In genomic region chr2:170795242-170795641, GRCm38 (mm10) we compare ENCODE assay signal across 22 mouse cellular contexts.
DNase-seq lines count a peak whose midpoint lies in the region; ATAC-seq and TF ChIP-seq lines count a peak whose summit lies in the region.
"Had no signal": no experiment of that assay in that cellular context is flagged by ENCODE, and none has a peak within 500 bp of the region (broad histone marks: within the 10 kb centered on the region; RNA-seq: fewer than 3 reads in every experiment).

No protein-coding gene starts in this region.

- no peak overlapping the region for H3K4me3 ChIP-seq in cerebellum, adult 2 months (replicated peaks; ENCODE audit: insufficient read depth, low read depth, low read length)
- no peak overlapping the region for H3K4me3 ChIP-seq in kidney, postnatal 0 days (replicated peaks; ENCODE audit: low read depth, low read length)
- no peak overlapping the region for H3K4me3 ChIP-seq in midbrain, postnatal 0 days (ENCODE audit: low read depth, low read length)
- no peak overlapping the region for H3K4me3 ChIP-seq in midbrain, embryonic 11.5 days (ENCODE audit: low read depth, low read length)
- H3K4me3 ChIP-seq: heart, embryonic 15.5 days; hindbrain, embryonic 10.5 days; liver, embryonic 13.5 days had no signal

- ATAC-seq in kidney, postnatal 0 days (replicated peaks; ENCODE audit: low FRiP score, low read depth), result no peak
- ATAC-seq in midbrain, postnatal 0 days (ENCODE audit: low FRiP score), result no peak
- no peak for ATAC-seq in midbrain, embryonic 11.5 days (ENCODE audit: low FRiP score)
- ATAC-seq: forebrain, embryonic 16.5 days; midbrain, embryonic 16.5 days had no signal

- no peak overlapping the region for H3K27ac ChIP-seq in cerebellum, adult 2 months (ENCODE audit: insufficient read depth, low read length)
- no peak overlapping the region for H3K27ac ChIP-seq in kidney, postnatal 0 days
- H3K27ac ChIP-seq in midbrain, postnatal 0 days (ENCODE audit: low read depth, low read length), result no peak overlapping the region
- H3K27ac ChIP-seq in midbrain, embryonic 11.5 days (ENCODE audit: low read depth, low read length), result no peak overlapping the region
- H3K27ac ChIP-seq: heart, embryonic 15.5 days; hindbrain, embryonic 10.5 days; liver, embryonic 13.5 days had no signal

- 87% methylated on average over 3 of the region's 3 CpGs for WGBS in cerebellum, adult 2 months
- WGBS in kidney, postnatal 0 days, result 86% methylated on average over 3 of the region's 3 CpGs
- WGBS in midbrain, postnatal 0 days, result 88% methylated on average over 3 of the region's 3 CpGs
- 81% methylated on average over 3 of the region's 3 CpGs for WGBS in midbrain, embryonic 11.5 days

- H3K9me3 ChIP-seq in kidney, postnatal 0 days (replicated peaks; ENCODE audit: low read length), result no peaks in the 10 kb centered on the region
- no peaks in the 10 kb centered on the region for H3K9me3 ChIP-seq in midbrain, postnatal 0 days (ENCODE audit: low read length)
- peaks cover 6% of the 10 kb centered on the region; the same call in 1 of the 2 replicates for H3K9me3 ChIP-seq in midbrain, embryonic 11.5 days (ENCODE audit: control insufficient read depth, low read length)
- H3K9me3 ChIP-seq: heart, embryonic 15.5 days had no signal

- no peaks in the 10 kb centered on the region for H3K4me1 ChIP-seq in cerebellum, adult 2 months (ENCODE audit: control insufficient read depth, insufficient read depth, low read length)
- no peaks in the 10 kb centered on the region for H3K4me1 ChIP-seq in kidney, postnatal 0 days (replicated peaks; ENCODE audit: insufficient read depth, low read length)
- H3K4me1 ChIP-seq in midbrain, postnatal 0 days (ENCODE audit: insufficient read depth, low read length), result 0 out of 2 replicates have a peak, but pooled peaks cover 2% of the 10 kb centered on the region
- peaks cover 7% of the 10 kb centered on the region for H3K4me1 ChIP-seq in midbrain, embryonic 11.5 days (ENCODE audit: control insufficient read depth, insufficient read depth, low read length)
- H3K4me1 ChIP-seq: heart, embryonic 15.5 days; liver, embryonic 13.5 days had no signal

- no peaks in the 10 kb centered on the region for H3K27me3 ChIP-seq in cerebellum, adult 2 months (ENCODE audit: control insufficient read depth, insufficient read depth, low read length)
- no peaks in the 10 kb centered on the region for H3K27me3 ChIP-seq in kidney, postnatal 0 days (ENCODE audit: insufficient read depth, low read length)
- H3K27me3 ChIP-seq in midbrain, postnatal 0 days (ENCODE audit: insufficient read depth, low read length), result no peaks in the 10 kb centered on the region
- H3K27me3 ChIP-seq in midbrain, embryonic 11.5 days (ENCODE audit: control insufficient read depth, insufficient read depth, low read length), result no peaks in the 10 kb centered on the region
- H3K27me3 ChIP-seq: heart, embryonic 15.5 days; liver, embryonic 13.5 days had no signal

- H3K36me3 ChIP-seq in kidney, postnatal 0 days (ENCODE audit: insufficient read depth, low read length), result no peaks in the 10 kb centered on the region
- H3K36me3 ChIP-seq in midbrain, postnatal 0 days (ENCODE audit: insufficient read depth, low read length), result no peaks in the 10 kb centered on the region
- H3K36me3 ChIP-seq in midbrain, embryonic 11.5 days (ENCODE audit: control insufficient read depth, insufficient read depth, low read length), result no peaks in the 10 kb centered on the region
- H3K36me3 ChIP-seq: G1E; heart, embryonic 15.5 days; liver, embryonic 13.5 days had no signal

- 0 out of 2 replicates have a peak, but pooled peaks have one; percentile 18 for TF ChIP-seq CTCF in cerebellum, adult 2 months (IDR thresholded peaks at IDR 0.05; ENCODE audit: borderline replicate concordance, insufficient read depth, low read depth, low read length)
- peak; percentile 37; the same call in 1 of the 2 replicates for TF ChIP-seq CTCF in kidney, postnatal 0 days (IDR thresholded peaks at IDR 0.05; ENCODE audit: low read depth)
- peak; percentile 51 for TF ChIP-seq CTCF in midbrain, postnatal 0 days (IDR thresholded peaks at IDR 0.05)

- H3K4me2 ChIP-seq in kidney, postnatal 0 days (ENCODE audit: low read length), result no peak overlapping the region
- H3K4me2 ChIP-seq in midbrain, postnatal 0 days (ENCODE audit: low read depth, low read length, poor library complexity, severe bottlenecking), result no peak overlapping the region
- no peak overlapping the region for H3K4me2 ChIP-seq in midbrain, embryonic 11.5 days
- H3K4me2 ChIP-seq: heart, embryonic 15.5 days; liver, embryonic 13.5 days had no signal

- H3K9ac ChIP-seq in kidney, postnatal 0 days (ENCODE audit: low read depth, low read length), result no peak overlapping the region
- H3K9ac ChIP-seq in midbrain, postnatal 0 days (replicated peaks; ENCODE audit: low read length, poor library complexity, severe bottlenecking), result no peak overlapping the region
- H3K9ac ChIP-seq in midbrain, embryonic 11.5 days (ENCODE audit: low read length), result no peak overlapping the region
- H3K9ac ChIP-seq: heart, embryonic 15.5 days; liver, embryonic 13.5 days had no signal

- DNase-seq in cerebellum, adult 2 months, result no peak
- no peak for DNase-seq in cerebellum, postnatal 14 days
- no peak for DNase-seq in kidney, postnatal 0 days (ENCODE audit: low spot score)
- DNase-seq in kidney, adult 11 months, result no peak
- no peak for DNase-seq in midbrain, postnatal 0 days (ENCODE audit: low spot score)
- no peak for DNase-seq in midbrain, embryonic 11.5 days (ENCODE audit: low spot score, missing footprints)
- peak; percentile 23 for DNase-seq in testis, postnatal 14 days (ENCODE audit: low spot score)
- DNase-seq in right cerebral cortex, postnatal 14 days, result no peak
- DNase-seq: adrenal gland, adult 2 months; cerebellum, adult 9-11 months; kidney, adult 8-10 months; kidney, postnatal 25 days; liver, embryonic 13.5 days; lung, postnatal 10 days; retina, postnatal 1 day; right cerebral cortex, postnatal 4 days; thymus, postnatal 25 days had no signal

- TF ChIP-seq POLR2A in cerebellum, adult 2 months (IDR thresholded peaks at IDR 0.05; ENCODE audit: borderline replicate concordance, insufficient read depth, low read length), result no peak
